Mouse (Mus musculus) erythroblast, embryonic 14.5 days (primary cell): ENCODE results near the gene 1700016K19Rik.

Source experiments
- GATA1 ChIP-seq: IDR thresholded peaks from 2 replicates; pipeline ENCODE4 v1.6.1; 2012; ENCODE audit warnings: low read length, inconsistent platforms, mixed read lengths
- TAL1 ChIP-seq: IDR thresholded peaks from 3 replicates; pipeline ENCODE4 v1.6.1; 2012; ENCODE audit warnings: low read length, inconsistent platforms, mixed read lengths

- TF ChIP-seq GATA1 = no peak
- no peak for TF ChIP-seq TAL1
Observed at GRCm38 (mm10) chr11:75999440-76000155, at the start of gene 1700016K19Rik.
